Mouse (Mus musculus) heart, embryonic 13.5 days (tissue): ENCODE results near the gene Pip5k1a. TPM values are rescaled to one million over a fixed set of nuclear protein-coding genes. Genes with fewer than 3 reads are reported as not detected.

Experiments used
- ATAC-seq: fragments of 200-750 bp; cut with Nextera tagmentation; 2 replicates; pipeline ENCODE4 v1.8.0; 2017; ENCODE audit warnings: moderate TSS enrichment; ENCODE audit not compliant: insufficient number of reproducible peaks, low FRiP score, low TSS enrichment; ENCODE audit errors: extremely low read depth
- H3K27ac ChIP-seq: fragments of 300-500 bp; sonication (generic); replicated peaks from 2 replicates; pipeline ENCODE4 v1.5.1; 2015; ENCODE audit warnings: moderate library complexity, mild to moderate bottlenecking, inconsistent platforms
- H3K27me3 ChIP-seq: fragments of 300-500 bp; sonication (generic); replicated peaks from 2 replicates; pipeline ENCODE4 v1.6.1; 2015; ENCODE audit warnings: mild to moderate bottlenecking, inconsistent platforms
- H3K36me3 ChIP-seq: fragments of 300-500 bp; sonication (generic); 2 replicates; pipeline ENCODE4 v1.6.1; 2015; ENCODE audit warnings: mild to moderate bottlenecking, inconsistent platforms
- H3K4me1 ChIP-seq: fragments of 300-500 bp; sonication (generic); 2 replicates; pipeline ENCODE4 v1.6.1; 2015; ENCODE audit warnings: inconsistent platforms
- H3K4me2 ChIP-seq: fragments of 300-500 bp; sonication (generic); 2 replicates; pipeline ENCODE4 v1.6.1; 2015; ENCODE audit warnings: inconsistent platforms, mild to moderate bottlenecking, moderate library complexity
- H3K4me3 ChIP-seq: fragments of 300-500 bp; sonication (generic); 2 replicates; pipeline ENCODE4 v1.5.1; 2015; ENCODE audit warnings: moderate library complexity, mild to moderate bottlenecking, inconsistent platforms
- H3K9ac ChIP-seq: fragments of 300-500 bp; sonication (generic); 2 replicates; pipeline ENCODE4 v1.6.1; 2015; ENCODE audit warnings: inconsistent platforms, mild to moderate bottlenecking, moderate library complexity
- H3K9me3 ChIP-seq: fragments of 300-500 bp; sonication (generic); 2 replicates; pipeline ENCODE4 v1.6.1; 2016; ENCODE audit warnings: inconsistent platforms
- WGBS: fragments of 180-500 bp; shearing (Covaris S2); methylation state at CpG from one replicate; pipeline ENCODE4 v1.1.7; 2015; ENCODE audit warnings: mixed read lengths; 5-methylcytosine and 5-hydroxymethylcytosine counted together
- polyA plus RNA-seq: library from polyadenylated mRNA; unstranded; fragments of >200 nt; fragmentation: Nextera tagmentation; extraction: Ambion mirVana; gene quantifications from 2 replicates; pipeline ENCODE4 v1.2.1, GENCODE M21; 2015

The Pip5k1a gene
- 16.4 and 17.5 TPM in 2 replicates for polyA plus RNA-seq

- peak; percentile 83 for ATAC-seq
- Histone ChIP-seq H3K4me1 (peaks cover 36% of the 10 kb centered on the region), H3K9me3 (no peaks in the 10 kb centered on the region), H3K27ac (peak within 1 kb of the TSS; percentile 89), H3K4me2 (peak within 1 kb of the TSS; percentile 95), H3K9ac (peak within 1 kb of the TSS; percentile 98), H3K27me3 (no peaks in the 10 kb centered on the region), H3K4me3 (peak within 1 kb of the TSS; percentile 97), H3K36me3 (peaks cover 17% of the 10 kb centered on the region)
- WGBS, result under 1% methylated on average over 51 of the region's 51 CpGs
Observed at GRCm38 (mm10) chr3:95106338-95107117, at the start of gene Pip5k1a. Pip5k1a (minus strand) TSS chr3:95106930.

DNA sequence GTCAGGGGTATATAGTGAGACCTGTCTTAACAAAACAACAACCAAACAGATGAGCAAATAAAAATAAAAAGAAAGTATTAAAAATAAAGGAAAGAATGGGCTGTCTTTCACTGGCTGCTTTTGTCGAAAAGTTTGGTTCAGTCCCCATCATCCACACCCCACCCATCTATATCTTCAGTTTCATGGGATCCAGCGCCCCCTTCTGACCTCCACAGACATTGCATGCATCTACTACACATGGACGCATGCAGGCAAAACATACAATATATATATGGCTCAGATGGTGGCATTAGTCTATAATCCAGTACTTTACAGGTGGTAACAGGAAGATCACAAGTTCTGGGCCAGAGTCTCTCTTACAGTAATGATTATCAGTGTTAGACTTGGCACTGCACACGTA, 47.1 kb upstream of the Pip5k1a start:
- Histone ChIP-seq H3K4me2 (no peak overlapping the region), H3K27me3 (peaks cover 14% of the 10 kb centered on the region; the same call in 1 of the 2 replicates), H3K27ac (no peak overlapping the region), H3K4me1 (no peaks in the 10 kb centered on the region), H3K36me3 (no peaks in the 10 kb centered on the region), H3K9ac (no peak overlapping the region), H3K9me3 (no peaks in the 10 kb centered on the region), H3K4me3 (no peak overlapping the region)
- 52% methylated on average over 4 of the region's 4 CpGs for WGBS
- ATAC-seq, result no peak

DNA sequence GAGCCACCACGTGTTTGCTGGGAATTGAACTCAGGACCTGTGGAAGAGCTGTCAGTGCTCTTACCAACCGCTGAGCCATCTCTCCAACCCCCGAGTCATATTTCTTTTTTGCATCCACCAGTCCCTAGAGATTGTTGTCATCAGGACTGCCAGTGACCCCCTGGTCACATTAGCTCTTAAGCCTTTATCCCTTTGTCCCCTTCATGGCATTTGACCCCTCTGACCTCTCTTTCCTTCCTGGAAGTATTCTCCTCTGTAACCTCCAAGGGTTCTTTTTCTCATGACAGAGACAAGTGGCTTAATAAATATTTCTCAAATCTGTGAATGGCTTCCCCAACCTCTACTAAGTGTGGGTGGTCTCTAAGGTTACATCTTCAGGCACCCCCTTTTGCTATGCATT, 41.2 kb upstream of the Pip5k1a start:
- no peak overlapping the region for H3K4me2 ChIP-seq
- peaks cover 8% of the 10 kb centered on the region; the same call in 1 of the 2 replicates for H3K27me3 ChIP-seq
- 58% methylated on average over 3 of the region's 3 CpGs for WGBS
- no peaks in the 10 kb centered on the region for H3K4me1 ChIP-seq
- H3K27ac ChIP-seq, result no peak overlapping the region
- H3K4me3 ChIP-seq, result no peak overlapping the region
- H3K9me3 ChIP-seq, result no peaks in the 10 kb centered on the region
- no peak overlapping the region for H3K9ac ChIP-seq
- H3K36me3 ChIP-seq, result no peaks in the 10 kb centered on the region
- ATAC-seq, result no peak

- no peak overlapping the region for H3K4me2 ChIP-seq
- no peak overlapping the region for H3K27ac ChIP-seq
- H3K4me3 ChIP-seq, result no peak overlapping the region
- no peaks in the 10 kb centered on the region for H3K27me3 ChIP-seq
- no peak for ATAC-seq
- no peaks in the 10 kb centered on the region for H3K9me3 ChIP-seq
- H3K4me1 ChIP-seq, result no peaks in the 10 kb centered on the region
- 7% methylated on average over 5 of the region's 5 CpGs for WGBS
- H3K9ac ChIP-seq, result no peak overlapping the region
- H3K36me3 ChIP-seq, result peaks cover 18% of the 10 kb centered on the region
Observed at GRCm38 (mm10) chr3:95142617-95143011, 35.9 kb upstream of the Pip5k1a start.

DNA sequence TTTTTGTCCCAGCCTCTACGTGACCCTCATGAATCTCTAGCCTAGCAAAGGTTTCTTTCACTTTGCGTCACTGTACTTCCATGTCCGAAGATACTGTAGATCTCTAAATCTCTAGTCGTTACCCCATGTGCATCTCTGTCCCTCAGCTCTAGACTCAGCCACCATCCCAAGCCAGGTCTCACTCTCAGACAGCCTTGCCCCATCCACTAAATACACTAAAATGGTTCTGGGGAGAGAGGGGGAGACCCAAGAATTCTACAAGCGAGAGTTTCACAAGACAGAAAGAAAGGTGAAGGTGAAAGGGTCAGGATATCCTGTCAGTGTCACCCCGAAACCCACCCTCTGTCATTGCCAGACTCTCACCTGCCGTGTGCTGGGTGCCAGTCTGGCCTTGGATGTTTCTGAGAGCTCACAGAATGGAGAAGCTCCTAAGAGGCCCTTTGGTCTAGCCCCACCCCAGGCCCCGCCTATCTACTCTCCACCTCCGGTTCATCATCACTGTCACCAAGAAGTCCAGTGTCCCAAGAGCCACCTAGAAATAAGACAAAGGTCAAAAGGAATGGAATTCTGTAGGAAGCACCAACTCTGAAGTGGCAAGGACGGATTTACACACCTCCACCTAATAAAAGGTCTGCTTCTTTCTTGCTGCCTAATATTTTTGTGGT, 35.4 kb upstream of the Pip5k1a start, which contains the start of gene Tnfaip8l2:
Tnfaip8l2 (minus strand) TSS at position 409 of the 665 bp plus-strand sequence.
- H3K4me2 ChIP-seq, result no peak within 1 kb of the TSS

DNA sequence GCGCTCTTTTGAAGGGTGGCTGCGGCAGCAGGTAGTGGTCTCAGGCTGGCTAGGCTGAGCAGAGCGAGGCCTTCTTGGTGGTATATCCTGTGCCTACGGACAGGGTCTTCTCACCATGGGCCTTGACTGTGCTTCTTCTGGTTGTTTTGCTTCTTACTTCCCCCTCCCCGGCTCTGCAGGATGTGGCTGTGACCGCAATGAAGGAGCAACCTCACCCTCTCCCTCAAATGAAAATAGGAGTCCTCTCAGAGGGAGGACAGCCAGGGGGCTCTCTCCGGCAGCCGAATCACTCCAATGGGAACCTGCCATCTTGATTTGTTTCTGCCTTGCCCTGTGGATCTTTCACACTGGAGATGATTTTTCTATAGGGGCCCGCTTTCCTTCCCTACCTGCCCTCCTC, 34.7 kb upstream of the Pip5k1a start:
- Histone ChIP-seq H3K27me3 (no peaks in the 10 kb centered on the region), H3K4me1 (no peaks in the 10 kb centered on the region), H3K27ac (no peak overlapping the region), H3K9me3 (no peaks in the 10 kb centered on the region), H3K4me3 (no peak overlapping the region), H3K4me2 (no peak overlapping the region), H3K9ac (no peak overlapping the region), H3K36me3 (peaks cover 18% of the 10 kb centered on the region)
- 89% methylated on average over 9 of the region's 9 CpGs for whole genome bisulfite sequencing
- no peak for ATAC-seq

More for the DNA sequence above, 35.4 kb upstream of the Pip5k1a start, which contains the start of gene Tnfaip8l2:
- Histone ChIP-seq H3K9me3 (no peaks in the 10 kb centered on the region), H3K36me3 (peaks cover 18% of the 10 kb centered on the region), H3K27ac (no peak within 1 kb of the TSS), H3K27me3 (no peaks in the 10 kb centered on the region), H3K4me1 (no peaks in the 10 kb centered on the region), H3K4me3 (no peak within 1 kb of the TSS), H3K9ac (no peak within 1 kb of the TSS)
- ATAC-seq, result no peak
- WGBS, result 79% methylated on average over 10 of the region's 10 CpGs

DNA sequence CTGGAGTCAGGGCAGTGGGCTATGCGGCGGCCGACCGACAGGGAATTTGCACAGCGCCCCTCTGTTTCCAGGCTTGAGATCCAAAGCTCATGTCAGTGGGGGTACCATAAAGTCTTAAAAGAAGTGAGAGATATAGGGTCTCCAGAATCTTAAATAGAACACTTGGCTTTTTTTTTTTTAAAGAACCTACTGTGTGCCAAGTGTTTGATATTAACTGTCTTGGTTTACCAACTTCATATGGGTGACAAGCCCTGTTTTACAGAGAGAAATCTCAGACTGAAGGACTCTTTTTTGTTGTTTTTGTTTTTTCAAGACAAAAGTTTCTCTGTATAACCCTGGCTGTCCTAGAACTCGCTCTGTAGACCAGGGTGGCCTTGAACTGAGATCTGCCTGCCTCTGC, 34.1 kb upstream of the Pip5k1a start:
- Histone ChIP-seq H3K4me2 (0 out of 2 replicates have a peak overlapping the region, but pooled peaks have one; percentile 56), H3K36me3 (peaks cover 18% of the 10 kb centered on the region), H3K4me3 (0 out of 2 replicates have a peak overlapping the region, but pooled peaks have one; percentile 21), H3K9ac (0 out of 2 replicates have a peak overlapping the region, but pooled peaks have one; percentile 25), H3K27me3 (no peaks in the 10 kb centered on the region), H3K9me3 (no peaks in the 10 kb centered on the region), H3K27ac (no peak overlapping the region), H3K4me1 (peaks cover 5% of the 10 kb centered on the region)
- ATAC-seq, result no peak
- 92% methylated on average over 6 of the region's 6 CpGs for WGBS

- Histone ChIP-seq H3K4me1 (peaks cover 10% of the 10 kb centered on the region), H3K9ac (peak overlapping the region; percentile 25), H3K36me3 (peaks cover 18% of the 10 kb centered on the region), H3K27ac (no peak overlapping the region), H3K4me3 (peak overlapping the region; percentile 21), H3K27me3 (no peaks in the 10 kb centered on the region), H3K4me2 (peak overlapping the region; percentile 56), H3K9me3 (no peaks in the 10 kb centered on the region)
- no peak for ATAC-seq
- WGBS, result 48% methylated on average over 18 of the region's 18 CpGs
Observed at GRCm38 (mm10) chr3:95140289-95140595, 33.5 kb upstream of the Pip5k1a start.

DNA sequence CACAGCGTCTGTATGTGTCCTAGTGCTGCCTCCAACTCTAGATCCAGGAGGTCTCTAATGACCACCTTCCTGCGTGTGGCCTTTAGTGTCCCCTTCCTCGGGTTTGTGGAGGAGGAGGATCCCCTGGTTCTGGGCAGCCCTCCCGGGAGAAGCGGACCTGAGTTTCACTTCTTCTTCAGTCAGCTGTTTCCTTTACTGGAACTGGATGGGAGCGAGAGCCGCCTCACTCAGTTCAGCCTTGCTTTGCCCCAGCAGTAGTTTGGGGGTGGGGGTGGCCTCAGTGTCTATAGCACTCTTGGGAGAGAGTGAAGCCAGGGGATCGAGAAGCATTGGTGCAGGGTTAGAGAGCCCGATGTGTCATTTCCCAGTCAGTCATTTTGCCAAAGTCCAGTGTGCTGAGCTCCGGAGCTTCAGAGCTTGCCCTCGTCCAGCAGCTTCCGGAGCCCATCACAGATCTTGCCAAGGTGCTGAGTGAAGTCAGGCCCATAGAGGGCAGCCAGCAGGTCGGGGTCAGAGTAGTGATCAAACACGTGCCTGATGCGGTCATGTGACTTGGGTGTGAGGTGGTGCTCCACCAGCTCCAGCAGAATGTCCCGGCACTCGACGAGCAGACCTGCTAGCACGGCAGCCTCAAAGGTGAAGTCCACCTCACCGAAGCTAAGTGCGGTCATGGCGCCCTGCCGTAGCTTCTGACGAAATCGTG, 33.0 kb upstream of the Pip5k1a start:
- Histone ChIP-seq H3K4me2 (peak overlapping the region; percentile 56), H3K27ac (no peak overlapping the region), H3K36me3 (peaks cover 18% of the 10 kb centered on the region), H3K4me1 (peaks cover 15% of the 10 kb centered on the region), H3K27me3 (no peaks in the 10 kb centered on the region), H3K4me3 (peak overlapping the region; percentile 21), H3K9ac (peak overlapping the region; percentile 25), H3K9me3 (no peaks in the 10 kb centered on the region)
- ATAC-seq, result no peak
- 58% methylated on average over 25 of the region's 25 CpGs for WGBS

DNA sequence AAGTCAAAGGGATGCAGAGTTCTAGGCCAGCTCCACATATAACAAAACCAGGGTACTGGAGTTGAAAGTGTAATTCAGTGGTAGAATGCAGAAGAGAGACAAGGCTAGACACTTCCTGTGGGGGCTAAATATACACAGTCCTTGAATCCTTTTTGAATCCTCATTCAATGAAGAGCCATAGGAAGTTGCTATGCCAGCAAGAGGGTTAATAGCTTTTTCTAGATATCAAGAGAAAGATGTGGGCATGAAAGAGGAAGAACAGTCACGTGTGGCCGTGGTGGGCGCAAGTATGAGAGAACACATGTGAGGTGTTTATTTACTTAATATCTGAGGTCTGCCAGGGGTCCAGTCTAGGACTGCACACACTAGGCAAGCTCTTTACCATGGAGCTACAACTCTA, 29.6 kb upstream of the Pip5k1a start:
- Histone ChIP-seq H3K27me3 (no peaks in the 10 kb centered on the region), H3K9me3 (no peaks in the 10 kb centered on the region), H3K36me3 (peaks cover 32% of the 10 kb centered on the region), H3K27ac (no peak overlapping the region), H3K4me2 (no peak overlapping the region), H3K9ac (no peak overlapping the region), H3K4me1 (peaks cover 22% of the 10 kb centered on the region), H3K4me3 (no peak overlapping the region)
- ATAC-seq, result no peak
- WGBS, result 86% methylated on average over 3 of the region's 3 CpGs

DNA sequence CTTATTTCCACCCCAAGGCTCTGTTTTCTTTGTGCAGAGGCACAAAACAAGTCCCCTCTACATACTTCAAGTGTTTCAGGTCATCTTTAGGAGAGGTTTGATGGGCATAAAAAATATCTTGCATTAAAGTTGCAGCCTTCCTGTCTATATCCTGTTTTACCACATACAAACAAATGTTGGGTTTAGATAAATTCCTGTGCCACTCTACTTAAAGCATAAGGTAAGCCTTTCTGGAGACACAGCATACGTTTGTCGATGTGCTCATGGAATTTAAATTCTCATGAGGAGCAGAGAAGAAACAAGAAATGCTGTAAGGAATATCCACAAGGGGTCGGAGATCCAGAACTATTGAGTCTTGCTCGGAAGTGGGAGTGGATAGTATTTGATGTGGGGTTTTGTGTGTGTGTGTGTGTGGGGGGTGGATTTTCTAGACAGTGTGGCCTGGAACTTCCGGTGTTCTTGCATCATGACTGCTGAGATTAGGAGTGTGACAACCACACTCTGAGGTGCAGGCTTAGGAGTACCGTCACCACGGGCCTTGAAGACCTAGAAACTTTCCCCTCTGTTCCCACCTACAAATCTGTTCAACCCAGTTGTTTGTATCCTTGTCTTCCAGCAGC, 28.8 kb upstream of the Pip5k1a start:
- Histone ChIP-seq H3K4me2 (peak overlapping the region; percentile 71), H3K9me3 (no peaks in the 10 kb centered on the region), H3K27me3 (no peaks in the 10 kb centered on the region), H3K36me3 (peaks cover 36% of the 10 kb centered on the region), H3K27ac (no peak overlapping the region), H3K9ac (peak overlapping the region; percentile 68; the same call in 1 of the 2 replicates), H3K4me3 (peak overlapping the region; percentile 49), H3K4me1 (peaks cover 22% of the 10 kb centered on the region)
- 72% methylated on average over 7 of the region's 7 CpGs for WGBS
- ATAC-seq, result no peak
